Mouse (Mus musculus): ENCODE measurements around the gene Tfrc. TPM values are rescaled to one million over a fixed set of nuclear protein-coding genes. Genes with fewer than 3 reads are reported as not detected.
A peak's percentile ranks its signal among the peaks of the same experiment; 100 is the strongest.

Tfrc gene
- polyA plus RNA-seq, 1 experiment from 2014 or later: 317 TPM

- no peak for ATAC-seq (ENCODE audit: low read depth)
- Histone ChIP-seq H3K4me2 (ENCODE audit: low read depth, low read length) (no peak overlapping the region), H3K4me1 (ENCODE audit: control insufficient read depth, low read depth, low read length) (peaks cover 3% of the 10 kb centered on the region), H3K27me3 (ENCODE audit: control insufficient read depth, insufficient read depth, low read depth, low read length) (no peaks in the 10 kb centered on the region), H3K9me3 (replicated peaks; ENCODE audit: control insufficient read depth, low read length) (no peaks in the 10 kb centered on the region), H3K4me3 (ENCODE audit: low read depth, low read length) (no peak overlapping the region), H3K27ac (ENCODE audit: low read length) (no peak overlapping the region), H3K9ac (ENCODE audit: low read depth, low read length) (no peak overlapping the region), H3K36me3 (ENCODE audit: control insufficient read depth, insufficient read depth) (no peaks in the 10 kb centered on the region)
- WGBS (ENCODE audit: insufficient replicate concordance): 73% methylated on average over 8 of the region's 8 CpGs
Observed at GRCm38 (mm10) chr16:32591521-32591920, 17.2 kb upstream of the Tfrc start.

- no peak for ATAC-seq (ENCODE audit: low read depth)
- H3K27me3 ChIP-seq (ENCODE audit: control insufficient read depth, insufficient read depth, low read depth, low read length): no peaks in the 10 kb centered on the region
- H3K4me3 ChIP-seq (ENCODE audit: low read depth, low read length): no peak overlapping the region
- H3K27ac ChIP-seq (ENCODE audit: low read length): no peak overlapping the region
- H3K4me1 ChIP-seq (ENCODE audit: control insufficient read depth, low read depth, low read length): peaks cover 10% of the 10 kb centered on the region
- H3K9me3 ChIP-seq (replicated peaks; ENCODE audit: control insufficient read depth, low read length): no peaks in the 10 kb centered on the region
- H3K36me3 ChIP-seq (ENCODE audit: control insufficient read depth, insufficient read depth): no peaks in the 10 kb centered on the region
- no peak overlapping the region for H3K4me2 ChIP-seq (ENCODE audit: low read depth, low read length)
- WGBS (ENCODE audit: insufficient replicate concordance): 80% methylated on average over 5 of the region's 5 CpGs
- no peak overlapping the region for H3K9ac ChIP-seq (ENCODE audit: low read depth, low read length)
Observed at GRCm38 (mm10) chr16:32593283-32593805, 15.4 kb upstream of the Tfrc start.

- Histone ChIP-seq H3K9ac (ENCODE audit: low read depth, low read length) (no peak overlapping the region), H3K27me3 (ENCODE audit: control insufficient read depth, insufficient read depth, low read depth, low read length) (no peaks in the 10 kb centered on the region), H3K4me1 (ENCODE audit: control insufficient read depth, low read depth, low read length) (peaks cover 10% of the 10 kb centered on the region), H3K27ac (ENCODE audit: low read length) (no peak overlapping the region), H3K4me3 (ENCODE audit: low read depth, low read length) (no peak overlapping the region), H3K4me2 (ENCODE audit: low read depth, low read length) (no peak overlapping the region), H3K9me3 (replicated peaks; ENCODE audit: control insufficient read depth, low read length) (no peaks in the 10 kb centered on the region), H3K36me3 (ENCODE audit: control insufficient read depth, insufficient read depth) (no peaks in the 10 kb centered on the region)
- WGBS (ENCODE audit: insufficient replicate concordance): 44% methylated on average over 5 of the region's 5 CpGs
- ATAC-seq (ENCODE audit: low read depth): no peak
Observed at GRCm38 (mm10) chr16:32593916-32594315, 14.8 kb upstream of the Tfrc start.

GRCm38 (mm10) chr16:32594701-32595100 lies 14.0 kb upstream of the Tfrc start:
- no peaks in the 10 kb centered on the region for H3K36me3 ChIP-seq (ENCODE audit: control insufficient read depth, insufficient read depth)

GRCm38 (mm10) chr16:32595142-32595855 lies 13.4 kb upstream of the Tfrc start:
- Histone ChIP-seq H3K27ac (ENCODE audit: low read length) (no peak overlapping the region), H3K4me1 (ENCODE audit: control insufficient read depth, low read depth, low read length) (peaks cover 10% of the 10 kb centered on the region), H3K36me3 (ENCODE audit: control insufficient read depth, insufficient read depth) (no peaks in the 10 kb centered on the region), H3K4me2 (ENCODE audit: low read depth, low read length) (no peak overlapping the region), H3K9me3 (replicated peaks; ENCODE audit: control insufficient read depth, low read length) (no peaks in the 10 kb centered on the region), H3K9ac (ENCODE audit: low read depth, low read length) (no peak overlapping the region), H3K4me3 (ENCODE audit: low read depth, low read length) (no peak overlapping the region), H3K27me3 (ENCODE audit: control insufficient read depth, insufficient read depth, low read depth, low read length) (no peaks in the 10 kb centered on the region)
- ATAC-seq (ENCODE audit: low read depth): no peak
- WGBS (ENCODE audit: insufficient replicate concordance): 46% methylated on average over 10 of the region's 10 CpGs

More at GRCm38 (mm10) chr16:32594701-32595100, 14.0 kb upstream of the Tfrc start:
- ATAC-seq (ENCODE audit: low read depth): no peak
- no peaks in the 10 kb centered on the region for H3K27me3 ChIP-seq (ENCODE audit: control insufficient read depth, insufficient read depth, low read depth, low read length)
- no peak overlapping the region for H3K4me3 ChIP-seq (ENCODE audit: low read depth, low read length)
- H3K9me3 ChIP-seq (replicated peaks; ENCODE audit: control insufficient read depth, low read length): no peaks in the 10 kb centered on the region
- H3K4me1 ChIP-seq (ENCODE audit: control insufficient read depth, low read depth, low read length): peaks cover 10% of the 10 kb centered on the region
- no peak overlapping the region for H3K4me2 ChIP-seq (ENCODE audit: low read depth, low read length)
- WGBS (ENCODE audit: insufficient replicate concordance): 59% methylated on average over 5 of the region's 5 CpGs
- no peak overlapping the region for H3K9ac ChIP-seq (ENCODE audit: low read depth, low read length)
- H3K27ac ChIP-seq (ENCODE audit: low read length): no peak overlapping the region

GRCm38 (mm10) chr16:32597909-32598381 lies 10.8 kb upstream of the Tfrc start:
- Histone ChIP-seq H3K4me1 (ENCODE audit: control insufficient read depth, low read depth, low read length) (peaks cover 10% of the 10 kb centered on the region), H3K27me3 (ENCODE audit: control insufficient read depth, insufficient read depth, low read depth, low read length) (no peaks in the 10 kb centered on the region), H3K36me3 (ENCODE audit: control insufficient read depth, insufficient read depth) (no peaks in the 10 kb centered on the region), H3K4me2 (ENCODE audit: low read depth, low read length) (peak overlapping the region; percentile 39; the same call in 1 of the 2 replicates), H3K9me3 (replicated peaks; ENCODE audit: control insufficient read depth, low read length) (no peaks in the 10 kb centered on the region), H3K4me3 (ENCODE audit: low read depth, low read length) (no peak overlapping the region), H3K9ac (ENCODE audit: low read depth, low read length) (peak overlapping the region; percentile 46; the same call in 1 of the 2 replicates), H3K27ac (ENCODE audit: low read length) (peak overlapping the region; percentile 81)
- 30% methylated on average over 4 of the region's 4 CpGs for WGBS (ENCODE audit: insufficient replicate concordance)
- peak; percentile 85 for ATAC-seq (ENCODE audit: low read depth)

GRCm38 (mm10) chr16:32599151-32599550 lies 9.6 kb upstream of the Tfrc start:
- H3K36me3 ChIP-seq (ENCODE audit: control insufficient read depth, insufficient read depth): no peaks in the 10 kb centered on the region
- 88% methylated on average over 1 of the region's 1 CpGs for WGBS (ENCODE audit: insufficient replicate concordance)
- H3K9ac ChIP-seq (ENCODE audit: low read depth, low read length): no peak overlapping the region
- peaks cover 10% of the 10 kb centered on the region for H3K4me1 ChIP-seq (ENCODE audit: control insufficient read depth, low read depth, low read length)
- no peak overlapping the region for H3K4me3 ChIP-seq (ENCODE audit: low read depth, low read length)
- no peak overlapping the region for H3K4me2 ChIP-seq (ENCODE audit: low read depth, low read length)
- H3K9me3 ChIP-seq (replicated peaks; ENCODE audit: control insufficient read depth, low read length): no peaks in the 10 kb centered on the region
- H3K27me3 ChIP-seq (ENCODE audit: control insufficient read depth, insufficient read depth, low read depth, low read length): no peaks in the 10 kb centered on the region
- ATAC-seq (ENCODE audit: low read depth): no peak
- H3K27ac ChIP-seq (ENCODE audit: low read length): no peak overlapping the region

GRCm38 (mm10) chr16:32602193-32602685 lies 6.5 kb upstream of the Tfrc start:
- Histone ChIP-seq H3K9me3 (replicated peaks; ENCODE audit: control insufficient read depth, low read length) (no peaks in the 10 kb centered on the region), H3K27me3 (ENCODE audit: control insufficient read depth, insufficient read depth, low read depth, low read length) (no peaks in the 10 kb centered on the region), H3K9ac (ENCODE audit: low read depth, low read length) (no peak overlapping the region), H3K27ac (ENCODE audit: low read length) (no peak overlapping the region), H3K4me3 (ENCODE audit: low read depth, low read length) (no peak overlapping the region), H3K36me3 (ENCODE audit: control insufficient read depth, insufficient read depth) (no peaks in the 10 kb centered on the region), H3K4me1 (ENCODE audit: control insufficient read depth, low read depth, low read length) (peaks cover 7% of the 10 kb centered on the region), H3K4me2 (ENCODE audit: low read depth, low read length) (no peak overlapping the region)
- no peak for ATAC-seq (ENCODE audit: low read depth)
- WGBS (ENCODE audit: insufficient replicate concordance): 79% methylated on average over 3 of the region's 3 CpGs

Measured in liver, embryonic 16.5 days (tissue).